Mouse (Mus musculus) liver, embryonic 14.5 days (tissue): ENCODE data around the gene Kat2b. TPM values are rescaled to one million over a fixed set of nuclear protein-coding genes. Genes with fewer than 3 reads are reported as not detected.

ENCODE experiments used
- ATAC-seq: fragments of 200-750 bp; cut with Nextera tagmentation; 2 replicates; pipeline ENCODE4 v1.8.0; 2017; ENCODE audit warnings: moderate number of reproducible peaks, mild to moderate bottlenecking, moderate library complexity; ENCODE audit not compliant: insufficient read depth
- DNase-seq, 3 experiments: peaks; one replicate each; pipeline ENCODE4 v3.0.0-alpha.2; 2012 to 2013; ENCODE audit warnings: low read depth in 3 of 3, low spot score in 3 of 3
- H3K27ac ChIP-seq: fragments of 300-500 bp; sonication (generic); 2 replicates; pipeline ENCODE4 v1.5.1; 2014; ENCODE audit warnings: moderate library complexity, mild to moderate bottlenecking, control low read depth, inconsistent platforms
- H3K27me3 ChIP-seq: fragments of 300-500 bp; sonication (generic); 2 replicates; pipeline ENCODE4 v1.6.1; 2014; ENCODE audit warnings: mild to moderate bottlenecking, low read length, moderate library complexity; ENCODE audit not compliant: control insufficient read depth, insufficient read depth
- H3K36me3 ChIP-seq: fragments of 300-500 bp; sonication (generic); replicated peaks from 2 replicates; pipeline ENCODE4 v1.6.1; 2014; ENCODE audit warnings: low read depth; ENCODE audit not compliant: control insufficient read depth, insufficient read depth
- H3K4me1 ChIP-seq, 2 experiments: fragments of 200-500 bp in 1 of 2; fragments of 300-500 bp in 1 of 2; sonication (generic) in 1 of 2; replicated peaks; 2 replicates each; pipeline ENCODE4 v1.6.1; 2012 to 2014; ENCODE audit warnings: antibody characterized with exemption in 1 of 2, inconsistent platforms in 1 of 2, low read length in 1 of 2; ENCODE audit not compliant: control insufficient read depth in 2 of 2, insufficient read depth in 2 of 2
- H3K4me2 ChIP-seq: fragments of 300-500 bp; sonication (generic); 2 replicates; pipeline ENCODE4 v1.6.1; 2014; ENCODE audit warnings: low read depth, mild to moderate bottlenecking, control low read depth, moderate library complexity
- H3K4me3 ChIP-seq, 2 experiments: fragments of 200-500 bp in 1 of 2; fragments of 300-500 bp in 1 of 2; sonication (generic) in 1 of 2; 2 replicates each; pipeline ENCODE4 v1.5.1; 2012 to 2014; ENCODE audit warnings: low read depth in 2 of 2, low read length in 2 of 2, mild to moderate bottlenecking in 2 of 2, control low read depth in 1 of 2, inconsistent platforms in 1 of 2, moderate library complexity in 1 of 2; ENCODE audit not compliant: insufficient read depth in 1 of 2
- H3K9ac ChIP-seq: fragments of 300-500 bp; sonication (generic); replicated peaks from 2 replicates; pipeline ENCODE4 v1.6.1; 2014; ENCODE audit warnings: mild to moderate bottlenecking, control low read depth, moderate library complexity
- H3K9me3 ChIP-seq: fragments of 300-500 bp; sonication (generic); 2 replicates; pipeline ENCODE4 v1.6.1; 2016; ENCODE audit warnings: low read length, mixed read lengths; ENCODE audit not compliant: control insufficient read depth
- CTCF ChIP-seq: IDR thresholded peaks from 2 replicates; pipeline ENCODE4 v1.5.1; 2016; ENCODE audit warnings: antibody characterized with exemption, low read depth, control low read depth
- EP300 ChIP-seq: IDR thresholded peaks from 2 replicates; pipeline ENCODE4 v1.6.1; 2016; ENCODE audit warnings: antibody characterized with exemption, low read depth
- WGBS: fragments of 180-500 bp; shearing (Covaris S2); extraction: QIAGEN DNeasy Blood & Tissue Kit; methylation state at CpG from one replicate; pipeline ENCODE4 v1.1.7; 2014; ENCODE audit not compliant: insufficient replicate concordance; 5-methylcytosine and 5-hydroxymethylcytosine counted together
- polyA plus RNA-seq, 2 experiments: library from polyadenylated mRNA; depleted of rRNA in 1 of 2; stranded (reverse) in 1 of 2; unstranded in 1 of 2; fragments of >200 nt; fragmentation: Nextera tagmentation in 1 of 2; extraction: Ambion mirVana in 1 of 2; gene quantifications; 2 replicates each; pipeline versions ENCODE4 v1.2.1 to v1.2.3; 2012 to 2014

Gene Kat2b
- polyA plus RNA-seq, 2 experiments: 6.0 to 7.5 TPM

- TF ChIP-seq CTCF: 0 out of 2 replicates have a peak, but pooled peaks have one; percentile 4
- TF ChIP-seq EP300: no peak
- H3K27me3 ChIP-seq: no peaks in the 10 kb centered on the region
- no peaks in the 10 kb centered on the region for H3K9me3 ChIP-seq
- DNase-seq: no peak
- no peak overlapping the region; the same call in 1 of the 2 replicates for H3K4me2 ChIP-seq
- H3K9ac ChIP-seq: no peak overlapping the region; the same call in 1 of the 2 replicates
- H3K4me1 ChIP-seq: peaks cover 13 to 23% of the 10 kb centered on the region in 2 experiments
- H3K4me3 ChIP-seq: no peak overlapping the region
- H3K36me3 ChIP-seq: no peaks in the 10 kb centered on the region
- ATAC-seq: no peak
- H3K27ac ChIP-seq: peak overlapping the region; percentile 42; the same call in 1 of the 2 replicates
- 63% methylated on average over 9 of the region's 9 CpGs for WGBS
These were observed 21.6 kb downstream of the Kat2b start for GRCm38 (mm10) chr17:53588097-53588855.

GRCm38 (mm10) chr17:53590110-53590509, 23.4 kb downstream of the Kat2b start:
- H3K4me1 ChIP-seq: peaks cover 13 to 32% of the 10 kb centered on the region in 2 experiments
- DNase-seq: no peak
- H3K27ac ChIP-seq: no peak overlapping the region
- no peaks in the 10 kb centered on the region for H3K27me3 ChIP-seq
- TF ChIP-seq CTCF: no peak
- TF ChIP-seq EP300: no peak
- 81% methylated on average over 6 of the region's 6 CpGs for WGBS
- no peak overlapping the region for H3K4me2 ChIP-seq
- no peak overlapping the region for H3K4me3 ChIP-seq
- no peak overlapping the region for H3K9ac ChIP-seq
- ATAC-seq: no peak
- no peaks in the 10 kb centered on the region for H3K9me3 ChIP-seq
- no peaks in the 10 kb centered on the region for H3K36me3 ChIP-seq

GRCm38 (mm10) chr17:53591910-53592309, 25.2 kb downstream of the Kat2b start:
- Histone ChIP-seq H3K4me3 (no peak overlapping the region), H3K27me3 (no peaks in the 10 kb centered on the region), H3K4me1 (peaks cover 25 to 41% of the 10 kb centered on the region in 2 experiments), H3K9me3 (no peaks in the 10 kb centered on the region), H3K4me2 (no peak overlapping the region), H3K36me3 (no peaks in the 10 kb centered on the region), H3K9ac (no peak overlapping the region), H3K27ac (no peak overlapping the region)
- WGBS: 80% methylated on average over 5 of the region's 5 CpGs
- ATAC-seq (no peak), DNase-seq (no peak)
- no peak for TF ChIP-seq CTCF
- TF ChIP-seq EP300: no peak

GRCm38 (mm10) chr17:53594590-53594989, 27.9 kb downstream of the Kat2b start:
- WGBS: 57% methylated on average over 4 of the region's 4 CpGs
- no peak overlapping the region for H3K9ac ChIP-seq
- no peak overlapping the region for H3K4me3 ChIP-seq
- peaks cover 25 to 41% of the 10 kb centered on the region in 2 experiments for H3K4me1 ChIP-seq
- no peak for TF ChIP-seq CTCF
- TF ChIP-seq EP300: no peak
- H3K36me3 ChIP-seq: no peaks in the 10 kb centered on the region
- H3K27me3 ChIP-seq: no peaks in the 10 kb centered on the region
- no peak for DNase-seq
- H3K4me2 ChIP-seq: no peak overlapping the region
- H3K27ac ChIP-seq: no peak overlapping the region
- ATAC-seq: no peak
- no peaks in the 10 kb centered on the region for H3K9me3 ChIP-seq

GRCm38 (mm10) chr17:53595527-53595926, 28.9 kb downstream of the Kat2b start:
- H3K9me3 ChIP-seq: no peaks in the 10 kb centered on the region
- no peak overlapping the region for H3K9ac ChIP-seq
- peaks cover 25 to 41% of the 10 kb centered on the region in 2 experiments for H3K4me1 ChIP-seq
- H3K4me3 ChIP-seq: no peak overlapping the region
- H3K27me3 ChIP-seq: no peaks in the 10 kb centered on the region
- ATAC-seq: 0 out of 2 replicates have a peak, but pooled peaks have one; percentile 32
- WGBS: 38% methylated on average over 8 of the region's 8 CpGs
- peak overlapping the region; percentile 61 for H3K4me2 ChIP-seq
- no peak for DNase-seq
- no peaks in the 10 kb centered on the region for H3K36me3 ChIP-seq
- no peak for TF ChIP-seq CTCF
- no peak for TF ChIP-seq EP300
- H3K27ac ChIP-seq: peak overlapping the region; percentile 75
